Mouse (Mus musculus): ENCODE measurements around the gene Nell2.

DNA sequence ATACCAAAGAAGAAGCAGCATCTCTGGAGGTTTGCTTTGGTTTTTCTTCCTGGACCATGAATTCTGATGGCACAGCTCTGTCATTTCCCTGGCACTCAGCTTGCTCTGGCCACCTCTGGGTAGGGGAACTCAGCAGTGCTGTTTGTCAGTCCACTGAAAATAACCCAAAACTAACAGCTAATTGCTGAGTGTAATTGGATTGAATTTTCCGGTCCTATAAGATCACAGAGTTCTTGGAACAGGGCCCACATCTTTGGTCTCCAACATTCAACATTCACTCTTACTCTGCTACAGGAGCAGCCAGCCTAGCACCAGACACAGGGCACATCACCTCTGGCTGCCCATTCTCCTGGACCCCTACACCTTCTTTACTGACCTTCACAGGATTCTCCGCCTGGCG is 287.2 kb downstream of the Nell2 start:
- TF ChIP-seq POLR2A (IDR thresholded peaks at IDR 0.05; ENCODE audit: extremely low read depth, insufficient read depth, low read length): no peak
- TF ChIP-seq CTCF (IDR thresholded peaks at IDR 0.05; ENCODE audit: extremely low read depth, insufficient read depth, low read length): no peak

Measured in cortical plate, adult 2 months (tissue).